Mouse (Mus musculus) intestine, embryonic 15.5 days (tissue): Measurements from ENCODE around the gene Slc38a3. TPM values are rescaled to one million over a fixed set of nuclear protein-coding genes. Genes with fewer than 3 reads are reported as not detected.

Experiments used
- ATAC-seq: fragments of 200-750 bp; cut with Nextera tagmentation; 2 replicates; pipeline ENCODE4 v1.8.0; 2017; ENCODE audit warnings: moderate TSS enrichment, moderate library complexity
- H3K27ac ChIP-seq: fragments of 300-500 bp; sonication (generic); 2 replicates; pipeline ENCODE4 v1.5.1; 2015; ENCODE audit warnings: mild to moderate bottlenecking, inconsistent platforms
- H3K27me3 ChIP-seq: fragments of 300-500 bp; sonication (generic); replicated peaks from 2 replicates; pipeline ENCODE4 v1.6.1; 2015; ENCODE audit warnings: inconsistent platforms
- H3K36me3 ChIP-seq: fragments of 300-500 bp; sonication (generic); 2 replicates; pipeline ENCODE4 v1.6.1; 2015; ENCODE audit warnings: inconsistent platforms
- H3K4me1 ChIP-seq: fragments of 300-500 bp; sonication (generic); replicated peaks from 2 replicates; pipeline ENCODE4 v1.6.1; 2015; ENCODE audit warnings: inconsistent platforms
- H3K4me2 ChIP-seq: fragments of 300-500 bp; sonication (generic); replicated peaks from 2 replicates; pipeline ENCODE4 v1.6.1; 2015; ENCODE audit warnings: mild to moderate bottlenecking, inconsistent platforms
- H3K4me3 ChIP-seq: fragments of 300-500 bp; sonication (generic); replicated peaks from 2 replicates; pipeline ENCODE4 v1.5.1; 2015; ENCODE audit warnings: inconsistent platforms
- H3K9ac ChIP-seq: fragments of 300-500 bp; sonication (generic); 2 replicates; pipeline ENCODE4 v1.6.1; 2015; ENCODE audit warnings: inconsistent platforms
- H3K9me3 ChIP-seq: fragments of 300-500 bp; sonication (generic); 2 replicates; pipeline ENCODE4 v1.6.1; 2016; ENCODE audit warnings: inconsistent platforms
- WGBS: fragments of 180-500 bp; shearing (Covaris S2); methylation state at CpG from one replicate; pipeline ENCODE4 v1.1.7; 2015; 5-methylcytosine and 5-hydroxymethylcytosine counted together
- polyA plus RNA-seq: library from polyadenylated mRNA; unstranded; fragments of >200 nt; fragmentation: Nextera tagmentation; extraction: Ambion mirVana; gene quantifications from 2 replicates; pipeline ENCODE4 v1.2.1, GENCODE M21; 2015

Gene Slc38a3
- polyA plus RNA-seq, 1 experiment from 2014 or later: 8.4 TPM

DNA sequence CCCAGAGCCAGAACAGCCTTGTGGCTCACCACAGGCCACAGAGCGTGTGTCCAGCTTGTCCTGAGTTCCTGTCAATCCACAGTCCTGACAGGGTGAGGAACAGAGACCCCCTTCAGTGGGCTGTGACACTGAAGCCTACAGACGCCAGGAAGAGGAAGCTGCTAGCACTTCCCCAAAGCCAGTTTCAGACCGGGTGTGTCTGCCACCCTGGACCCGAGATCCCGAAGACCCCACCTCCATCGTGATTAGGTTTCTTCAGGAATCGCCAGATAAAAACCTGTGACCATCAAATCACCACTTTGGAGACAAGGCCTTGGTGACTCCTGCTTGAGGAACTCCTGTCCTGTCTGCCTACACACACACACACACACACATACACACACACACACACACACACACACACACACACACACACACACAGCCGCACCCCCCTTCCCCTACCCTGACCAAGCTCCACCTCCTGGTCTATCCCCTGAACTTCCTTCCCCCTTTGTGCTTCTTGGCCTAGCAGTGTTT is 29.0 kb downstream of the Slc38a3 start:
- H3K9ac ChIP-seq: no peak overlapping the region
- H3K4me2 ChIP-seq: no peak overlapping the region
- H3K27ac ChIP-seq: 0 out of 2 replicates have a peak overlapping the region, but pooled peaks have one; percentile 17
- H3K4me3 ChIP-seq: no peak overlapping the region
- no peak for ATAC-seq
- H3K9me3 ChIP-seq: no peaks in the 10 kb centered on the region
- no peaks in the 10 kb centered on the region for H3K36me3 ChIP-seq
- H3K27me3 ChIP-seq: no peaks in the 10 kb centered on the region
- 32% methylated on average over 8 of the region's 8 CpGs for WGBS
- H3K4me1 ChIP-seq: peaks cover 13% of the 10 kb centered on the region

DNA sequence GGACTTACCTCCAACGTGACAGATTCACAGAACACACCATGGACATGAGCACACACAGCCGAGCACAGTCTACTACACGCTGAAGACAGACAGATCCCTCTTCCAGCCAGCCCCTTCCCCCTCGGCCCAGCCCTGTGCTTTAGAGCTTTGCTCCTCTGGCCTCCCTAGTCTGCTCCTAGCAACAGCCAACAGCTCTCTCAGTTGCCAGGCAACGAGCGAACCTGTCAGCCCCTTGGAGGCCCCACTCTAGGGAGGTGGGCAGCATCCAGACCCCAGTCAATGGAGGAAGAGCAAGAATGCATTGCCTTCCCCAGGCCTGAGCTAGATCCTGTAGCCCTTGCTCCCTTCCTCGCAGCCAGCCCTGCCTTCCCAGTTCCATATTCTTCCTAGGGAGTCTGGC is 32.3 kb downstream of the Slc38a3 start:
- Histone ChIP-seq H3K4me3 (no peak overlapping the region), H3K27ac (peak overlapping the region; percentile 5; the same call in 1 of the 2 replicates), H3K9me3 (no peaks in the 10 kb centered on the region), H3K4me2 (no peak overlapping the region), H3K36me3 (0 out of 2 replicates have a peak, but pooled peaks cover 3% of the 10 kb centered on the region), H3K4me1 (peaks cover 21% of the 10 kb centered on the region), H3K9ac (no peak overlapping the region), H3K27me3 (no peaks in the 10 kb centered on the region)
- no peak for ATAC-seq
- 22% methylated on average over 7 of the region's 7 CpGs for WGBS

- peak; percentile 96 for ATAC-seq
- Histone ChIP-seq H3K9ac (peak within 1 kb of the TSS; percentile 98), H3K9me3 (no peaks in the 10 kb centered on the region), H3K27ac (peak within 1 kb of the TSS; percentile 88), H3K4me1 (peaks cover 37% of the 10 kb centered on the region), H3K4me2 (peak within 1 kb of the TSS; percentile 94), H3K27me3 (no peaks in the 10 kb centered on the region), H3K36me3 (0 out of 2 replicates have a peak, but pooled peaks cover 4% of the 10 kb centered on the region), H3K4me3 (peak within 1 kb of the TSS; percentile 91)
- WGBS: 3% methylated on average over 38 of the region's 38 CpGs
Observed at GRCm38 (mm10) chr9:107635279-107636028, 33.9 kb downstream of the Slc38a3 start, which contains the start of gene Gnai2. TSS of gene Gnai2 (minus strand) at chr9:107635367.

- WGBS: under 1% methylated on average over 35 of the region's 35 CpGs
- Histone ChIP-seq H3K36me3 (0 out of 2 replicates have a peak, but pooled peaks cover 4% of the 10 kb centered on the region), H3K27ac (peak overlapping the region; percentile 88), H3K4me3 (peak overlapping the region; percentile 91), H3K9ac (peak overlapping the region; percentile 98), H3K9me3 (no peaks in the 10 kb centered on the region), H3K4me2 (peak overlapping the region; percentile 94), H3K4me1 (peaks cover 45% of the 10 kb centered on the region), H3K27me3 (no peaks in the 10 kb centered on the region)
- ATAC-seq: peak; percentile 16
Observed at GRCm38 (mm10) chr9:107634406-107635278, 34.7 kb downstream of the Slc38a3 start.

DNA sequence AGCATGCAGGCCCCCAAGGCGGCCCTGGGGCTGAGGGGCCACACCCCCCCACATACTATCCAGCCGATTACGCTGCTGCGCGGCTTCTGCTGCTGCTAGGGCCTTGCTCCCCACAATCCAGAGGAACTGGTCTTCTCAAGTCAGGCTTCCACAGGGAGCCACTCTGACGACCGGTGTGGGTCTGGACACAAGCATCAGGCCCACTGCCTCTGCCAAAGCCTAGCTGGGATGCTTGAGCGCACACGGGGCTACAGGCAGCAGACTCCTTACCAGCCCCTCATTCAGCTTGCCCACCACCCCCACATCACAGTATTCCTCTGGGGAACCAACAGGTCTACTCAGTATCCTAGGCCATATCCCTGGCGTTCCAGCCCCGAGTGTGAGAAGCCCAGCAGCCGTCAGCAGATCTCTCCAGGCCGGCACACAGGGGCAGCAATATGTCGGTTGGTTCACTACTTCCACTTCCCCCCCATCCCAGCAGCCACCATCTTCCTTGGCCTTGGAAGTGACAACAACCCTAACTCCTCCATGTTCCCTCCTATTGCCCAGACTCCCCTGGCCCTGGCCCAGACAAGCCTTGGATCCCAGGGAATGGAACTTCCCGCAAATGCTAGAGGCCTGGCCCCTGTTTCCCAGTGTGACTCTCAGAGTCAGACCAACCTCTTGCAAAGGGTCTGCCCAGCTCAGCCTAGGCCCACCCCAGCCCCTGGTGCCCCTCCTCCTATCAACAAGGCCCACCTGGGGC is 35.5 kb downstream of the Slc38a3 start:
- Histone ChIP-seq H3K4me1 (peaks cover 53% of the 10 kb centered on the region), H3K9ac (peak overlapping the region; percentile 98), H3K9me3 (no peaks in the 10 kb centered on the region), H3K27ac (peak overlapping the region; percentile 88), H3K36me3 (0 out of 2 replicates have a peak, but pooled peaks cover 4% of the 10 kb centered on the region), H3K4me3 (peak overlapping the region; percentile 91), H3K4me2 (peak overlapping the region; percentile 94), H3K27me3 (no peaks in the 10 kb centered on the region)
- ATAC-seq: peak; percentile 11
- 1% methylated on average over 15 of the region's 15 CpGs for WGBS

DNA sequence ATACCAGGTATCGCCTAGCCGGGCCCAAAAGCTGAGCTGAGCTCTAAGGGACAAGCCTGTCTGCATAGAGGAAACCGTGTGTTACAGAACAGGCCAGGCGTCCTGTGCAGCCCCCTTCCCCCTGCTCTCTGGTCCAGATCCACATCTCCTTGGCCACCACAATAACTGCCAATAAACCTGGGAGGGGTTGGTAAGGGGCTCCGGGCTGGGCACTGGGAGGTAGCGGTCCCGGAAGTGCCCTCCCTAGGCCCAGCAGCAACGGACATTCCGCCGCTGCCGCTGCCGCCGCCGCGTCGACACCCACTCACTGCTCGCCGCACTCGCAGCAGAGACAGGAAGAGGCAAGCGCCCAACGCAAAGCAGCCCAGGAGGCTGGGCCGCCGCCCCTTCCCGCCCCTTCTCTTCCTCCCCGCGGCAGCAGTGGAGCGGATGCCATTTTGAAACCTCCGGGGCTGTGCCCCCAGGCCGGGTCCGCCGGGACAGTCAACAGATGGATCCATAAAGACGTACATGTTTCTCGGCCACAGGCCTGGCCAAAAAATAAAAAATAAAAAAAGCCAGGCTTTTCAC is 36.2 kb downstream of the Slc38a3 start:
- peak overlapping the region; percentile 88 for H3K27ac ChIP-seq
- H3K4me1 ChIP-seq: peaks cover 59% of the 10 kb centered on the region
- 1% methylated on average over 33 of the region's 33 CpGs for WGBS
- no peaks in the 10 kb centered on the region for H3K27me3 ChIP-seq
- peak; percentile 46 for ATAC-seq
- H3K9ac ChIP-seq: peak overlapping the region; percentile 98
- no peaks in the 10 kb centered on the region for H3K9me3 ChIP-seq
- peak overlapping the region; percentile 94 for H3K4me2 ChIP-seq
- peak overlapping the region; percentile 91 for H3K4me3 ChIP-seq
- 0 out of 2 replicates have a peak, but pooled peaks cover 4% of the 10 kb centered on the region for H3K36me3 ChIP-seq

GRCm38 (mm10) chr9:107632478-107632877 is 36.9 kb downstream of the Slc38a3 start:
- Histone ChIP-seq H3K27ac (peak overlapping the region; percentile 88), H3K9me3 (no peaks in the 10 kb centered on the region), H3K4me1 (peaks cover 66% of the 10 kb centered on the region), H3K36me3 (0 out of 2 replicates have a peak, but pooled peaks cover 4% of the 10 kb centered on the region), H3K27me3 (no peaks in the 10 kb centered on the region), H3K4me2 (peak overlapping the region; percentile 94), H3K9ac (peak overlapping the region; percentile 98), H3K4me3 (peak overlapping the region; percentile 91)
- whole genome bisulfite sequencing: 73% methylated on average over 6 of the region's 6 CpGs
- no peak for ATAC-seq

DNA sequence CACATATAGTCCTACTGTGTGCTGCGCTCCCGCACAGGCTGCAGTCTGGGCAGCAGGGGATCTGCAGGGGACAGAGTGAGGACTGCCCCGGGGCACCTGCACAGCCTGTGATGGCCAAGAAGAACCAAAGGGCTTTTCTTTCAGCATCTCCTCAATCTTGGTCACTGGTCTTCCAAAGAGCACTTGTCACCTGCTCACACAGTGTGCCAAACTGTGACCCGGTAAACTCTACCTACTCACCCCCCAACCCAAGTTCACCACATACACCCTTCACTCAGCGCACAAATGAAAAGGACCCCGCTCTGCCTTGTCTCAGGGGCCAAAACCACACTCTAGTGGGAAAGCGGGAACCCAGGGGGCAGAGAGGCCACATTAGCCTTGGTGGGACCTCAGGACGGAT is 37.5 kb downstream of the Slc38a3 start:
- H3K4me1 ChIP-seq: peaks cover 70% of the 10 kb centered on the region
- 92% methylated on average over 8 of the region's 8 CpGs for WGBS
- no peaks in the 10 kb centered on the region for H3K9me3 ChIP-seq
- peak overlapping the region; percentile 98 for H3K9ac ChIP-seq
- H3K27me3 ChIP-seq: no peaks in the 10 kb centered on the region
- H3K4me3 ChIP-seq: 0 out of 2 replicates have a peak overlapping the region, but pooled peaks have one; percentile 91
- peak overlapping the region; percentile 94 for H3K4me2 ChIP-seq
- ATAC-seq: no peak
- peak overlapping the region; percentile 88; the same call in 1 of the 2 replicates for H3K27ac ChIP-seq
- H3K36me3 ChIP-seq: 0 out of 2 replicates have a peak, but pooled peaks cover 4% of the 10 kb centered on the region

DNA sequence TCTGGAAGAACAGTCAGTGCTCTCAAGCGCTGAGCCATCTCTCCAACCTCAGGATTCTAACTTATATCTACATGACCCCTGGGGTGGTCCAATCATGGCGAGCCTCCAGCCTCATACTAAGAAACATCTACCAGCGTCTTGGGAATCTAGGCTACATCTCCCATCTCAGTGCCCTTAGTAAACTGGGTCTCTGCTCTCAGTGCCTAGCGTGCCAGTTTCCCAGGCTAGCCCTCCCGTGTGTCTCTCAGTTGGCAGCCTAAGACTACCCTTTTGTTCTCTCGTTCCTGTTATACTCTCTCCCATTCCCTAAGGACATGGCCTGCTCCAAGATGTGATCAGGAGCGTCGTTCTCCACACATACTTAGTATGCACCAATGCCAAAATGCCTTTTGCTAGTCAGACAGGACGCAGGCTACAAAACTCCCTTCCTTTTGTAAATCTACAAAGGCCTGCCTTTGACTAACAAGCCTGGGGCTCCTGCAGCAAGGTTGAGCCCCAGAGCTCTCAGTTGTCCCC is 38.0 kb downstream of the Slc38a3 start:
- 0 out of 2 replicates have a peak overlapping the region, but pooled peaks have one; percentile 91 for H3K4me3 ChIP-seq
- H3K4me2 ChIP-seq: peak overlapping the region; percentile 94

DNA sequence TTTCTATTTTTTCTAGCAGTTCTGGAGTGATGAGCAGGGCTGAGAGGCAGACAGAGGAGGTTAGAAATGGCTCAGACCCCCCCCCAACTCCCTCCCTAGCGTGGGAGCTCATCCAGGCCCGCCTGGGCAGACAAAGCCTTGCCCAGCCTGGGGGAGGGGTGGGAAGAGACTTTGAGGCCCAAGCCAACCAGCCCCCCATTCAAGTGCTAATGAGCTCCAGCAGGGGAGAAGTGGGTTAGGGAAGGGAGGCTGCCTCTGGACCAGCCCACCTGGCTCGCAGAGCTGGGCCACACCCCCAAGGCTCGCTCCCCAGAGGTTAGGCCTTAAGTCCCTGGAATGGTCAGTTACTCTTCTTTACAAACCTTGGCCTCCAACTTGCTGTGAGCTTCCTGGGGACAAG is 38.8 kb downstream of the Slc38a3 start:
- peak overlapping the region; percentile 72 for H3K27ac ChIP-seq
- 0 out of 2 replicates have a peak overlapping the region, but pooled peaks have one; percentile 5 for H3K9ac ChIP-seq
- H3K36me3 ChIP-seq: 0 out of 2 replicates have a peak, but pooled peaks cover 4% of the 10 kb centered on the region
- H3K4me2 ChIP-seq: peak overlapping the region; percentile 38; the same call in 1 of the 2 replicates
- H3K4me1 ChIP-seq: peaks cover 75% of the 10 kb centered on the region
- 25% methylated on average over 4 of the region's 4 CpGs for WGBS
- H3K9me3 ChIP-seq: no peaks in the 10 kb centered on the region
- no peaks in the 10 kb centered on the region for H3K27me3 ChIP-seq
- no peak overlapping the region for H3K4me3 ChIP-seq
- no peak for ATAC-seq

More for the DNA sequence above, 38.0 kb downstream of the Slc38a3 start:
- Histone ChIP-seq H3K27me3 (no peaks in the 10 kb centered on the region), H3K27ac (peak overlapping the region; percentile 88; the same call in 1 of the 2 replicates), H3K9me3 (no peaks in the 10 kb centered on the region), H3K9ac (peak overlapping the region; percentile 98; the same call in 1 of the 2 replicates), H3K4me1 (peaks cover 75% of the 10 kb centered on the region), H3K36me3 (0 out of 2 replicates have a peak, but pooled peaks cover 4% of the 10 kb centered on the region)
- ATAC-seq: no peak
- WGBS: 72% methylated on average over 9 of the region's 9 CpGs
